Mouse (Mus musculus): ENCODE results near the gene Fam198a.

Gene Fam198a

DNA sequence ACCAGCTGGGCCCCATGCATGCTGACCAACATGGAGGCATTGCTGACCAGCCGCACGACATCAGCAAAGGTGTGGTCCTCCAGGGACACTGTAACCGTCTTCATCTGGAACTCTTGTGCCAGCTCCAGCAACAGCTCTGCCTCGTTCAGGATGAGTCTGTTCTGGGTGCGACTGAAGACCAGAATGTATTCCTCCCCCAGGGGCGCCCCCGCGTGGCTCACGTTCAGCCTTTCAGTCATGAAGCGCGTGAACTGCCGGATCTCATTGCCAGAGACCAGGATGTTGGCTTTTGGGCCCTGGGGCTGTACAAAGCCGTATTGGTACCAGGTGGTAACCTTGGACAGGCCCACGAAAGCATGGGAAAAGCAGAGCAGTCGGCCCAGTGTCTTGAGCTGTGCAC lies 31.9 kb downstream of the Fam198a start:
- no peak for DNase-seq

DNA sequence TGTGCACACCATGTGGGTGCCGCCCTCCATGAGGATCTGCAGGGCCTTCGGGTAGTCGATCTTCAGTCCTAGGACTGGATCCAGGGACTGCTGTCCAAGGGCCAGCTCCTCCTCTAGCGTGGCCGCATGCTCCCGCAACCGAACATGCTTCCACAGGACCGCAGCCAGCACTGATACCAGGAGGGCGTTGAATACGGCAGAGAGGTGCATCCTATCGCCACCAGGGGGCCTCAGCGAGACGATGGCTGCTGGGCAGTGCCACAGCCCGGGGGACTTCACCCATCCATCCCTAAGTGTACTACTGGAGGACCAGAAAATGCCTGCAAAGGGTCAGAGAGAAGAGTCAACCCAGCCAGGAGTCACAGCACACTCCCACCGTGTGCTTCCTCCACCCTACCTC lies 32.7 kb downstream of the Fam198a start:
- peak; percentile 89 for DNase-seq

DNA sequence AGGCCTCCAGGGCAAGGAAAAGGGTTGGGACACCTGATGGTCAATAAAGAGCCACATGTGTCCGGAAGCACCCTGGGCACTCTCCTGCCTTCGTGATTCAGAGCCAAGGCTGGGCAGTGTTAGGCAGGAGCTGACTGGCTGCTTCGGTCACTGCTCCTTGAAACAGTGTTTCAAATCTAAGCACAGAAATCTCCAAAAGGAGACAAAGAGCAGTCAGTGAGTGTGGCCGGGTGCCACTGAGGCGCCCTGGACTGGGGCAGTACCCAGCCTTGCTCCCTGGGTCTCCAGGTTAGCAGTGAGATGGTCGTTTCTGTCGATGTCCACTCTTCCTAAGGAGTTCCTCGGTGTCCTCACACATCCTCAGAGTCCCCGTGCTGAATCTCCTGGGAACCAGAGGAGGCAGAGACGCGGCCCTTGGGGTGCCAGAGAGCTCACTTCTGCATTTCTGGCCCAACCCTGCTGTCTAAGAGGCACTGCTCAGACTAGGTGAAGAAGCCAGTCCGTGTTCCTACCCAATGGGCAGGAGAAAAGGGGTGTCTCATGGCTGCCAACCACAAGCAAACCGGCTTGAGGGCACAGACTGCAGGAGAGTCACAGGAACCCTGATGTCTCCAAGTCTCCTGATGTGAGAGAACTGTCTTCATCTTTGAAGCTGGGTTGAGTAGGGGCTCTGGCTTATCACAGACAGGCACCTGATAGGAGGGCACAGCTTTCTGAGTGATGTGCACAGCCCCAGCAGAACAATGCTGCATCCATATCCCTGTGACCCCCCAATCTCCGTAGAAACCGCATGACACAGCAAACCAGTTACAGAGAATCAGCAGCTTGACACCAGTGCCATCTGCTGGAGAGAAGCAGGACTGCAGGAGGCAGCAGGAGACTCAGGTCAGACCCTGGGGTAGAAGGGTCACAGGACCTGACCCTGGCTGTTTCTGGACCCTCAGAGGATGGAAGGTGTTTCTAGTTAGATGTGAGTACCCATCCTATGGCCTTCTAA lies 34.0 kb downstream of the Fam198a start:
- peak; percentile 67 for DNase-seq

DNA sequence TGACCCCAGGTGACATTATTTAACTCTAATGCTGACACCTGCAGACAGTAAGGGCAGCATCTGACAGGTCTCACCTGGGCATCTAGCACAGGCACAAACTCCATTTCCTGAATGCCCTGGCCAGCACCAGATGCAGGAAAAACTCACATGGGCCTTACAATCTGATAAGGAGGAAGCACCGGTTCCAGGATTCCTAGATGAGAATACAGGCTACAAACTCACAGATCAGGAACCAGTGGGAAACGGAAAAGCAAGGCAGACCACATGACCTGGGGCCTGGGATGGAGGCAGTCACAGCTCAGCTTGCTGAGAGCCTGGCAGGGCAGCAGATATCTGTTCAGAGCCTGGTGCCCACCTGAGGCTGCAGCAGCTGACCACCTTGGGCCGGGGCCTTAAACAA lies 38.1 kb downstream of the Fam198a start:
- no peak for DNase-seq

DNA sequence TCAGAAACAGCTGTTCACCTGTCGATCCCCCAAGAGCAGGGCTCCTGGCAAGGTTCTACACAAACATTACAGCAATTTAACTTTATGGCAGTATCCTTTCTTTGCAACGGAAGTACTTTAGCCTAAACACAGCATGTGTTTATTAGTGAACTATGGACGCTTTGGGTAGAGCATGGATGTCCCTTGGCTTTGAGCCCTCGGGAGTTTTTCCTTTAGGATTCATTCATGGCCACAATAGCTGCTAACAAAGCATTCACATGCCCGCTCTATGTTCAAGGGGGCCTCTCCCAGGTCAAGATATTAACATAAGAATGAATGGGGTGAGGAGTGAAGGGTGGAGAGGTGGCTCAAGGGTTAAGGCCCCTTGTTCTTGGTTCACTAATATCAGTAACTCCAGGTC lies 38.7 kb downstream of the Fam198a start:
- no peak for DNase-seq

DNA sequence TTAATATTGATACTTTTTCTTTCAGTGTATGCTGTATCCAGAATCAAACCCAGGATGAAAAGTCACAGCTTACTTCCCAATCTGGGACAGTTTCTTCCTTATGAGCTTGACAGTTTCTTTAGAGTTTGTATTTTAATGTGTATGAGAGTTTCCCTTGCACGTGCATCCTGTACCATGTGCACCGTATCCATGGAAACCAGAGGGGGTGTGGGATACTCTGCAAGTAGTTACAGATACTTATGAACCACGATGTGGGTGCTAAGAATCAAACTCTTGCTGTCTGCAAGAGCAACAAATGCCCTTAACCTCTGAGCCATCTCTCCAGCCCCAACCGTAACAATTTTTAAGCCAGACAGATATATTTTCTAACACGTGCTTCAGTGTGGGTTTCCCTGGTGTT lies 40.3 kb downstream of the Fam198a start:
- no peak for DNase-seq

DNA sequence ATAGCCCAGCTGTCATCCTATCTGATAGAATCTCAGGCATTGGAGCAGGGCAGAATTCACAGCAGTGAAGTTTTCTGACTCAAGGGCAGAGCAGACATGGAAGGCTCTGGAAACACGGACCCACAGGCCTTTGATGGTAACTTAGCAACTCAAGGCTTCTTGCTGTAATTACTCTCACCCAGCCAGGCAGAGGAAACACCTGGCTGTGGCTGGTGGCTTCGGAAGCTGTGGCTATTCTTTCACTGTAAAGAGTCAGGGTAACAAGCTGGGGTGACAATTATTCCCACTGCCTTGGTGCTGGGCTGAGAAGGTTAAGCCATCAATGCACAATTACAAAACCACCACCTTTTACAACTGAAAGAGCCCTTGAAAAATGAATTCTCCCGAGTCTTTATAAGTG lies 42.3 kb downstream of the Fam198a start:
- DNase-seq = no peak

DNA sequence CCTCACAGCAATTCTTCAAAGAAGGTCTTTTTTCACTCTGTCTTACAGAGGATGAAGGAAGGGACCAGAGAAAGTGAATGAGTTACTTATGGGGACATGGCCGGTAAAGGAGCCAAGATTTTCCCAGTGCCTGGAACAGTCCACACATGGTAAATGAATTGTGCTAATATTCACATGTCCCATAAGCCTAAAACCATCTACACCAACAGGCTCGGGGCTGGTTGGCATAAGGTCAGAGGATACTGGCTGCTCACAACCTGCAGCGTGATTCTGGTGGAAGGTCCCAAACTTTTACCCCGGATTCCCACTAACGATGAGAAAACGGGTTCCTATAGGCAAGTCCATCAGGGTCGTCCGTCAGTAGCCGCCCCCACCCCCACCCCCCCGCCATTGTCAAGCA lies 44.3 kb downstream of the Fam198a start:
- peak; percentile 61 for DNase-seq

DNA sequence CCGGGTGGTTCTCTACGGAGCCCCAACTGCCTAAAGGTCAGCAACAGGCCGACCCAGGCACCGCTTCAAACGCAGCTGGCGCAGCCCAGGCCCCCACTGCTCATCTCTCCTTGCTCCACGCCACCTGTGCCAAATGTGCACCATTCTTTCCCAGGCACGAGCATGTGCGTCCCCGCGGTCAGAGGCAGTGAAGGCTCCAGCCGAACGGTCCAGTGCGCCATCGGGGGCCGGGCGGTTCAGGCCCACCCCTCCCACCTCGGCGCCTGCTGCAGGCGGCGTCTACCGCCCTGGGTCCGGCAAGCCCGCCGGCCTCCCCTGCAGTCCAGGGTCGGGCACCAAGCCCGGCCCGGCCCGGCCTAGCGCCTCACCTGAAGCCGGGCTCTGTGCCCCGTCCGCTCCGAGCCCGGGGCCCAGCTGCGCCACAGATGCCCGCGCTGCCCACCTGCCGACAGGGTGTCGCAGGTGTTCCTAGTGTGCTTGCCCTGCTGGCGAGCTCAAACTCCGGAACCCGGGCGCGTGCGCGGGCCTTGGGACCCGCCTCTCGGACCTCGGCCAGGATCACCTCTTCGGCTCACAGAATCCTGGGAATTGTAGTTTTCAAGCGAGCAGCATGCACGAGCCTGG lies 44.8 kb downstream of the Fam198a start:
- peak; percentile 94 for DNase-seq

DNA sequence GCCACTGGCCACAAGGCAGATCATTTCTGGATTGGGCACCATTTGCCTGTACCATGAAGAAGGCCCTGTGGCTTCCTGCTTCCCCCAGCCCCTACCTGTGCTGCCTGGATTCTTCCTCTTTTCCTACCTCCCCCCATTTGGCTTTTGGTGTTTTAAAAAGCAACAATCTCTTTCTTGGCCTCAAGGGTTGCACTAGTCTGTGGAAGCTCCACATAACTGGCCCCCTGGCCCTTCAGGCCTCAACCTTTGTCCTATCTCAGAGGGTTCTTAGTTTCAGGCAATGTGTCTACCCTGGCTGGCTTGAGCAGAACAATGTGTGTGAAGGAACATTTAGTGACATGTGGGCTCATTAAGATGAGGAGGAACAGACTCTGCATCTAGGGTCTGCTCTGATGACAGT lies 46.2 kb downstream of the Fam198a start, which contains the start of gene Pomgnt2:
Pomgnt2 (minus strand) TSS at position 101 of the 400 bp plus-strand sequence.
- no peak for DNase-seq

DNA sequence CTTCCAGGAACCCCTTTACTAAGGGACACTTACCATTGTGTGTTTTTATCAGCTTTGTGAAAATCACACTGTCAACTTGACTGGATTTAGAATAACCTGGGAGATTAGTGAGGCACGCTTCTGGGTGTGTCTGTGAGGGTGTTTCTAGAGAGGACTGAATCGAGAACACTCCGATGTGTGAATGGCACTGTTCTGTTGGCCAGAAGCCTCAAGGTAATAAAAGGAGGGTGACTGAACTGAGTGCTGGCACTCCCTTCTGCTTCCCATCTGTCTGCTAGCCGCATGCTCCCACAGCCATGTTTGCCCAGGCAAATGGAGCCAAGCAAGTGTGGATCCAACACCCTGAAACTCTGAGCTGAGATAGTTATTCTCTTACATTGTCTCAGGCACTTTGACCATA lies 47.2 kb downstream of the Fam198a start:
- DNase-seq = no peak

DNA sequence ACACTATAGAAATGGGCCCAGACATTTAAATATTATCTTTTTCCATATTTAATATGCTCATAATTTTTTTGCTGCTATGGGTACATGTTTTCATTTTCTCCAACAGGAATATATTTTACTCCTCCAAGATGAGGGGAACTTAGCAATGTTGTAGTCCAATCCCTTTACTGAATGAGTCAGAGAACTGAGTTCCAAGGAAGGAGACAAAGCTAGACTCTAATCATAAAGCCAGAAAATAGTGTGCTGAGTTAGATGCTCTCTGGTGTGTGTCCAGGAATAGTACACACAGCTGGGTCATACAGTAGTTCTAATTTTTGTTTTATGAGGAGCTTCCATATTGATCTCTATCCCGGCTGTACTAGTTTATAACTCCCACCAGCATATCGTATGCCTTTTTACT lies 55.4 kb downstream of the Fam198a start:
- no peak for DNase-seq

DNA sequence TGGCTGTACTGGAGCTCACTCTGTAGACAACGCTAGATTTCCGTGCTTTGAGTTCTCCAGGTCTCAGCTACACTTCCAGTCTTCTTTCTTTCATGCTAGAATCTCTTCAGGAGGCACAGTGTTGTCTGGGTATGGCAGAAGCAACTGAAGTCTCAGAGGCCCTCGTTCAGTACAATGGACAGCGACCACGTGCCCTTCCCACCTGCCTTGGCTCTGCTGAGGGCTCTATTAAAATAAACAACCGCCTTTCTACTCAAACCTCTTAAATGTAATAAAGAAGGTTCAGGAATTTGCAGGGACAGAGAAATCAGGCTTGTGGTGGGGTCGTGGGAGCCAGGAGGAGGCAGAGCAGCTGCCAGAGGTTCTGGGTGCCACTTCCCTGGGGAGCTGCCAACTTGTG lies 55.8 kb downstream of the Fam198a start:
- DNase-seq = no peak

DNA sequence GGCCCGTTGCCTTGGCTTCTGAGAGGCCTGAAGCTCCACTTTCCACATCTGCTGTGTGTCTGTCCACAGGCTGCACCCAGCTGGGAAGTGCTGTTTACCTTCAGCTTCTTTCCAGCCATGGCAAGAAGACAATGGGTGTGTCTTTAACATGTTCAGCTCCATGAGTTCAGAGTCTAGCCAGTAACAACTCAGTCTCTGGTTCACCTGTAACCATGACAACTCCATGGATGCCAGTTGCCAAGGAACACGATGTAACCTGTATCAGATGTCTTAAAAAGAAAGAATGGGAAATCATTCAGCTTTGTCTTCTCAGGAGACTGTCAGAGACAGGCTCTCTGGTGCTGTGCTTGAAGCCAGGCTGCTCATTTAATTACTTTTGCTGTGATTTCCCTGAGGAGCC lies 58.1 kb downstream of the Fam198a start:
- DNase-seq = no peak

DNA sequence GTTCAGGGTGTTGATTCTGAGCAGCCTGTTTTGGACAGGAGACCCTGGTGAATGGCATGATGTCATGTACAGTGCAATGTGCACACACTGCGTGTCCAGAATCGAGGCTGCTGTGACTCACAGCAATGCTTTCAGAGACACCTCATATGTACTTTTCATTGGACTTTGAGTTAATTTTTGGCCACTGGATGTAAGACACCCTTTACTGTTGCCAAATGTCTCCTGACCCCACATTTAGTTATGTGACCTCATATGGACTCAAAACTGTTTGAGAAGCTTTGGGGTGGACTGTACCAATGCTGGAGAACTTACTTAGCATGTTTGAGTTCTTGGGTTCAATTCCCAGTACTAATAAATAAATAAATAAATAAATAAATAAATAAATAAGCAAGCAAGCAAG lies 60.0 kb downstream of the Fam198a start:
- no peak for DNase-seq

DNA sequence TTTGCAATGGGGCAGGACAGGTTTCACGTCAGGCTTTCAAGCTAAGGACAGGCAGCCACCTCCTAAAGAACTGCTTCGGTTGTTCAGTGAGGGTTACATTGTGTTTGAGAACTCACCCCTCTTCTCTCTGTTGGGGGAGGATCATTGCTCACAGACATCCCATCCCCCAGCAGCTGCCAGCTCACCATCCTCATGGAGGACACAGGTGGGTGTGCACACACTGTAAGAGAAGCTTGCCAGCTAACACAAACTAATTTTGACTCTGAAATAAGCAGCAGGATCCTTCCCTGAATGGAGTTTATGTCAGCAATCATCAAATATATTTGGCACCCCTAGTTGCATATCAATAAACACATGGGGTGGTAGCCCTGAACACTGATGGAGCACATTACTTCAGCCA lies 62.0 kb downstream of the Fam198a start:
- DNase-seq = peak; percentile 7

DNA sequence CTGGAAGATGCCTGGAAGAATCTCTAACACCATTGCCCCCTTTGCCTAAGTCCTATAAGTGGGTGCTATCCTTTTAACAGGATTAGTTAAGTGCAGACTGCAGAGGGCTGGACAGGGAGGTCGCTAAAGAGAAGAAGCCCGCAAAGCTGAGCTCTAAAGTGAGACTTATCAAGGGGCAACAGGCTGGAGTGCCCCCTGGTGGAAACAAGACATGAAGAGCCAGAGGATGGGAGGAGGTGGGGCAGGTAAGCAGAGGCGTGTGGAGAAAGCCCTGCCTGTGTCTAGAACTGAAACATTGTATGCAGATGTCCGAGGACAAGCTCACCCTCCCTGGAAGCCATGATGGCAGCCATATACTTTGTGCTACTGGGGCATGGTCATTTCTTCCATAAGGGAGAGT lies 62.8 kb downstream of the Fam198a start:
- peak; percentile 23 for DNase-seq

DNA sequence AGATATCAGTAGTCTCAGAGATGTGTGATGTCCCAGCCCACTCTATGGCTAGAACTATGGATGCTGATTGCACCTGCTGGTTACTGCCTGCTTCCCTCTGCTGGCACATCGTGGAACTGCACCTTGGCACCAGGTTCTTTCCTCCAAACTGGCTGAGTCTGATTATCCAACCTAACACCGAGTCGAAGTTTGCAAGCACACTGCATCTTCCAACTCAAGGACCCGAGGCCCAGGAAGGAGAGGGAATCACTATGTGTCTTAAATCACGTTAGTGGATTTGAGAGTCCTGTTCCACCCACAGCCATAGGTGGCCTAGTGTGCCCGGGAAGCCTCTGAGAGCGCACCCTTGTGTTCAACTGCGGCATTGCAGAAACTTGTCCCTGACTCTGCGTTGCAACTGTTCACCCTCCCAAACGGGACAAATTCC lies 63.5 kb downstream of the Fam198a start:
- DNase-seq = peak; percentile 77

DNA sequence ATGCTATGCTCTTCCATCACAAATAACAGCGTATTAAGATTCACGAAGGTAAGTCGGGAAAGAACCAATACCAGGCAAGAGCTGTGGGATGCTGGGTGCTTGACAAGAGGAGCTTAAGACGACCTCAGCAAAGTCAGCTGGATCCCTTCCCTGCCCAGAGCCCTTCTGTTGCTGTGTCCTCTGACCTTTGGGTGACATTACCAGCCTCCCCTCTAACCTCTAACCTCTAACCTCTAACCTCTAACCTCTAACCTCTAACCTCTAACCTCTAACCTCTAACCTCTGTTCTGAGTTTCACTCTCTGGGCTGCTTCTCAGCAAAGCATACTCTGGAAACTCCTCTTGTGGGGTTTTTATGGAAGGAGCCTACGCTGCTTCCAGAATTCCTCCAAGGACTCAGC lies 67.3 kb downstream of the Fam198a start:
- peak; percentile 25 for DNase-seq

DNA sequence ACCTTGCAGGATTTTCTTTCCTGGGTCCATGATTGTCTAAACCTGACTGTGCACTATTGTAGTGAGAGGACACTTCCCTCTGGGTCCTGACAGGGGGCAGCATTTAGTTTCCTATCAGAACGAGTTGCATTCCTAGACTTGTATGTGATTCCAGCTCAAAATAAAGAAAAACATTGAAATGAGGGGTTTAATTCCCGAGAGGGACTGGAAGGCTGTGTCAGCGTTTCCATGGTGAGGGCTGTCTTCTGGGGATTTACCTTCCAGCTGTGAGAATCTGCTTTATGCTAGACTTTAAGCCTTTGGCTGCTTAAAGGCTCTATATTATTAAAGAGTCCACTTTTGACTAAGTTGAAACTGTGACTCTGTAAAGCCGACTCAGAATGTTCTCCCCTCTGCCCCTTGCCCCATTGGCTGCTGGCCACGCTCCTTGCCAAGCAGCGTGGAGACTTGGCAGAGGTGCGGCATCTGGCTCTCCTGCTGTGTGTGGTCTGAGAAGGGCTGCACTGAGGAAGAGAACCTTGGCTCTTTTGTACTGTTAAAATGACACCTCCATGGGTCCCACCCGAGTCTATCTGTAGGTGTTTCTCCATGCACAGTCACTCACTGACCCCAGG lies 68.1 kb downstream of the Fam198a start:
- peak; percentile 80 for DNase-seq

DNA sequence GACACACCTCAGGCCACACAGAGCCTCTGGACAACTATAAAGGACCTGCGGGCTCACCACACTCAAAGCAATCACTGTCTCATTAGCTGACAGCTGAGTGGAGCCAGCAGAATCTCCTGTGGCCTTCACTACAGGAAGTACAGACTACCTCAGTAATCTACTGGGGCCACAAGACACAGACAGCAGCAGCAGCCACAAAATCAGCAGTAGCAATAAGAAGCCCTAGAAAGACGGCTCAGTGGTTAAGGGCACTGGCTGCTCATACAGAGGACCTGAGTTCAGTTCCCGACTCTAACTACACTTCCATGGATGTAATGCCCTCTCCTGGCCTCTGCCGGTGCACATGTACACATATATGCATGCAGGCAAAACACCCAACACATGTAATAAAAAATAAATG lies 69.5 kb downstream of the Fam198a start:
- DNase-seq = peak; percentile 30

DNA sequence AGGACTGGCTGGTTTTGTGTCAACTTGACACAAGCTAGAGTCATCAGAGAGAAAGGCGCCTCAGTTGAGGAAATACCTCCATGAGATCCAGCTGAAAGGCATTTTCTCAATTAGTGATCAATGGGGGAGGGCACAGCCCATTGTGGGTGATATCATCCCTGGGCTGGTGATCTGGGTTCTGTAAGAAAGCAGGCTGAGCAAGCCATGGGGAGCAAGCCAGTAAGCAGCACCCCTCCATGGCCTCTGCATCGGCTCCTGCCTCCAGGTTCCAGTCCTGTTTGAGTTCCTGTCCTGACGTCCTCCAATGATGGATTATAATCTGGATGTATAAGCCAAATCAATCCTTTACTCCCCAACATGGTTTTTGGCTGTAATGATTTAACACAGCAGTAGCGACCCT lies 70.4 kb downstream of the Fam198a start:
- DNase-seq = peak; percentile 40

DNA sequence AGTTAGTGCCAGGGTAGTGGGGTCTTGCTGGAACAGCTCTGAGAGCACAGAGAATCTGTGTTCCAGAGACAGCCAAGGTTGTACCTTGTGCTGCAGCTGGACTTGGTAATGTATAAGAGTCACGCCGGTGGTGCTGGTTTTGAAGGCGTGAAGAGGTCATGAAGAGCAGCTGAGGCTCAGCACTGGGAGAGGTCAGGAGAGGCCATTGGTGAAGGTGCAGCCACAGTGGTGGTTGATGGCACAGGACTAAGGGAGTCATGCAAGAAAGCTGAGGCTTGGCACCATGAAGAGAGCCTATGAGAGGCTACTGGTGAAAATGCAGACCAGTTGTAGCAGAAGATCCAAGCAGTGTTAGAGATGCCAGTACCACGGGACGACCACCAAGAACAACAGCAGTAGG lies 70.8 kb downstream of the Fam198a start:
- peak; percentile 45 for DNase-seq

DNA sequence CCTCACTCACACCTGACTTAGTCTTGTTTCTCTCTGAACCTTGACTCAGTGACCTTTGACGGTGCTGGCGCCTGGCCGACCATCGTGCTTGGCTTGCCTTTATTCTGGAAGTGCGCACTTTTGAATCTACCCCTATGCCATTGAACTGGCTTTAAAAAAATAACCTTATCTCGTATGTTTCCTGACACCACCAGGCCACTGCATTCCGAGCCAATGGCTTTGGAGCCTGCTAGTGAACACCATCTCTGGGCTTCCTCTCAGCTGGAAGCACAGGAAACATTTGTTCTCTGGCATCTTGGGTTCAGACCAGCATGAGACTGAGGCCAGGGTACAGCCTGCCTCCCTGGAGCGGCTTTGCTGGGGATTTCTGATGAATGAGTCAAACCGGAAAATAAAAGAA lies 72.0 kb downstream of the Fam198a start:
- DNase-seq = peak; percentile 90

Data from cerebellum, adult 9-11 months (tissue).